Mouse (Mus musculus) spleen, postnatal 36 days (tissue): ENCODE results near the gene Bean1.
"Not testable (repeated sequence)": the region's sequence is repeated elsewhere in the genome, so short reads cannot be mapped to it uniquely, and the experiment has no call there.

Experiments used
- DNase-seq, 2 experiments: peaks; one replicate each; pipeline ENCODE4 v3.0.0; 2022; ENCODE audit warnings: low spot score in 2 of 2, mixed read lengths in 1 of 2

Bean1 gene

GRCm38 (mm10) chr8:104242038-104242644 is 71.9 kb downstream of the Bean1 start:
- DNase-seq: no peak

DNA sequence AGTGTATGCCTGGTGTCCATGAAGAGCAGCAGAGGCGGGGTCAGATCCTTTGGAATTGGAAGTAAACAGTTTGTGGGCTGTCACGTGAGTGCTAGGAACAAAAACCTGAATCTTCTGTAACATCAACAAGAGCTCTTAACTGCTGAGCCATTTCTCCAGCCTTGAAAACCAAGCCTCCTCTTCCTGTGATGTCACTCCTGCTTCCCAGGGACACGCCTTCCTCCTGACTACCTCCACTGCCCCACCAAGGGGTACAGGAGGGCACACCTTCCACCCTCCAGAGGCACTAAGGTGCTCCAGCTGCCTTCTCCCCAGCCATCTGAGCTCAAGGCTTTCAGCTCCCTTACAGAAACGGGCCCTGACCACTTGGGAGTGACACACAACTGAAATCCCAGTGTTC is 76.4 kb downstream of the Bean1 start:
- DNase-seq: no peak

DNA sequence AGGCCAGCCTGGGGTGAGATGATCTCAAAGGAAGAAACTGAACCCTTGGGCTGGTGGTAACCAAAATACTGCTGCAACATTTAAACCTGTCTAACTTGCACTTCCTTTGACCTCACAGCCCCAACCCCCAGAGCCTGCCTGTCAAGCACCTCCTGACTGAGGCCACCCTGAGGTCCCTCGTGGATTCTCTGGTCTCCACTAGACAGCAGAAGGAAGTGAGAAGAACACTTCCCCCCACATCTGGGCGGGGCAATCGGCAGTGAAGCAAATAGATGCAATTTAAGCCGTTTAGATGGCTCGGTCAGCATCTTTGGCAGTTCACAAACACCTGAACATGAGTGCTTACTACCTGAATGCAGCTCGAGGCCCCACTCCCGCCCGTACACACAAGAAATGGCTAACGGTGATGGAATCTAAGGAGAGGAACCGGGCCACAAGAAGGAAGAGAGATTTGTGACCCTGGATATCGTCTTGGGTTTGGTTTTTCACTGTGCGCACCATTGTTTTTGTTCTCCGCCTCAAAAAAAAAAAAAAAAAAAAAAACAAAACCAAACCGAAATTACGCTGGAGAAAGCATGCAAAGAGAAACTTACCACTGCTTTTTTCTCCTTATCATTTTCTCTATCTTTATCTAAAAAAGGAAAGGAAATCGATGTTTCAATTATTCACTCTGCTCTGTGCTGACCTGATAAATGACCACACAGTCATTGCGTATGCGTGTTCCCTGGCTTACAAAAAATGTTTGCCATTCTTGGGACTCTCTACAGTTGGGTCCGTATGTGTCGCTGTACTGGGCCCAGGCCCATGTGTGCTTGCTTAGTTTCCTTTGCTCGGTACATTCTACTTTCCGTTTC is 77.0 kb downstream of the Bean1 start:
- peak; percentile 95 for DNase-seq

DNA sequence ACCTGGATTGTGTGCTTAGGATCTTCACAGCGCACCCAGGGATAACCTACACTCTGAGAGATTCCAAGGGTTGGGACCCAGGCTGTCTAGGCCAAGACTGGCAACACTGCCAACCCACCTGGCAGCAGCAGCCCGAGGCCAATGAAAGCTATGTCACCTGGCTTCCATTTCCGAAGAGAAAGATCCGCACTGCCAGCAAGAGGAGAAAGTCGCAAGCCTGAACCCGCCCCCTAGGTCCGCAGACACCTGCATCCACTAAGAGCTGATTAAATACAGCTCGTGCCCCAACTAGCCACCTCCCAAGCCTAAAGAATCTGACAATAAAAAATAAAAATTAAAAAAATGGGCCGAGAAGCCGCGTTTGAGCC is 77.7 kb downstream of the Bean1 start:
- DNase-seq: peak; percentile 50 to 54

- peak; percentile 81 to 85 for DNase-seq
Measured at GRCm38 (mm10) chr8:104248276-104248675, 78.0 kb downstream of the Bean1 start, which contains the start of gene Tk2. TSS of gene Tk2 (minus strand) at chr8:104248558.

GRCm38 (mm10) chr8:104249442-104249996 is 79.3 kb downstream of the Bean1 start:
- DNase-seq: no peak

GRCm38 (mm10) chr8:104250439-104251367 is 80.5 kb downstream of the Bean1 start, which contains the start of gene Cklf:
TSS of gene Cklf (plus strand) at chr8:104250861.
- DNase-seq: peak; percentile 86 to 90

DNA sequence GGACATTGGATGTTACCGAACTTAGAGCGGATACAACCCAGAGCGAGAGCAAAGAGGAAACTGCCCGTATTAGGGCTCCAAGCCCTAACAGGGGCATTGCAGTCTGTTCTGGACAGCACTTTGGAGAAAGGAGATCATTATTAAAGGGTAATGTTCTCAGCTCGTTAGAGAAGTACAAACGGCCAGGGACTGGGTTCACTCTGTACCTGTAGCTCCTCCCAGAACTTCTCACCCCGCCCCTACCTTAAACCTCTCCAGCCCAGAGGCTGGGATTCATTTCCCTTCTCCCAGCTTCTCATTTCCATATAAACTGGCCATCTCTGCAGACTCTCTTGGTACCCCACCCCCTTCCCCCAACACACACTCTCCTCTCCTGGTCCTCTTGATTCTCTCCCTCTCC is 81.2 kb downstream of the Bean1 start:
- DNase-seq: no peak

DNA sequence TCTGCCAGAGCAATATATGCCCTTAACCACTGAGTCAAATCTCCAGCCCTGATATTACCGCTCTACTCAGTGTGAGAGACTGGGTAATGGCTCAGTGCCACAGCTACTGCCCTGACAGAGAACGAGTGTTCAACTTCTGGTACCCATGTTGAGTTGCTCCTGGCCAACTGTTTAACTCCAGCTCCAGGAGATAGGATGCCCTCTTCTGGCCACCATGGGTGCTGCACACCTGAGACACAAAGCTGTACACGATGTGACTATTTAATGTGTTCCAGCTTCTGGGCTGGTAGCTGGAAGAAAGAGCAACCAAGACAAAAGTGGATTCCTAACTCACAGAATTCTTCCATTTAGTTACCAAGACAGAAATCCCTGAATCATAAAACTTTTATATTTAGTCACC is 82.8 kb downstream of the Bean1 start:
- peak; percentile 47 to 54 for DNase-seq

- DNase-seq: not testable (repeated sequence)
Measured at GRCm38 (mm10) chr8:104261802-104262201, 91.6 kb downstream of the Bean1 start.

DNA sequence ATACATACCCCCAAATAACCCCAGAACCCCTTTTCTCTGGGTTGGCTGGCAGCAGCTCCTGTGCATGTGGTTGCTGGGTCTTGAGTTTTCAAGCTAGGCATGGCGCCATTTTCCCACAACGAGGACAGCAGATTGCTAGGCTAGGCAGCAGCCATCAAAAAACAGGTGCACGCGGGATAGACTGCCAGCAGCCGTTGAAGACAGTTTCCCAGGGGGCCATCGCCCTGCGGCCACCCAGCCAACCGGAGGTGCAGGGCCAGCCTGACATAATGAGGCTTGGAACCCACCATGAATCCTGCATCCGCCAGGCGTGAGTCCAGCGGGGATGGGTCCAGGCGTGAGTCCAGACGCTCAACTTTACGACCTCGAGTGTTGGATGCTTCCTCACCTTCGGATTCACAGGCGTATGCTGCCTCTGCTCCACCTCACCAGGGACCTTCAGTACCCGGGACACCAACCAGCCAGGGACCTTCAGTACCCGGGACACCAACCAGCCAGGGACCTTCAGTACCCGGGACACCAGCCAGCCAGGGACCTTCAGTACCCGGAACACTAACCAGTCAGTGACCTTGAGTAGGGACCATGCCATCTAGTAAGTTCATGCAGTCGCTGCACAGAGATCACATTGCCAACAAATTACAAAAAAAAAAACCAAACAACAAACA is 94.2 kb downstream of the Bean1 start:
- not testable (repeated sequence) for DNase-seq

GRCm38 (mm10) chr8:104268368-104268767 is 98.1 kb downstream of the Bean1 start:
- no peak for DNase-seq
